Mouse (Mus musculus) G1E-ER4 (cell line): ENCODE data around the gene Mocs1. TPM values are rescaled to one million over a fixed set of nuclear protein-coding genes. Genes with fewer than 3 reads are reported as not detected.

Experiments used
- GATA1 ChIP-seq: IDR thresholded peaks from one replicate; pipeline ENCODE4 v1.8.0; 2012; ENCODE audit warnings: low read length, inconsistent platforms
- polyA plus RNA-seq: library from polyadenylated mRNA; stranded (reverse); fragments of >175 nt; gene quantifications from 2 replicates; pipeline ENCODE4 v1.2.3, GENCODE M21; 2012

The Mocs1 gene
- polyA plus RNA-seq, 1 experiment: 62.7 TPM

- TF ChIP-seq GATA1: no peak
Observed at GRCm38 (mm10) chr17:49427631-49428238, 427 bp upstream of the Mocs1 start.

GRCm38 (mm10) chr17:49428751-49429415 lies 721 bp downstream of the Mocs1 start:
- no peak for TF ChIP-seq GATA1

- TF ChIP-seq GATA1: no peak
Observed at GRCm38 (mm10) chr17:49429471-49430129, 1.4 kb downstream of the Mocs1 start.

- TF ChIP-seq GATA1: no peak
Observed at GRCm38 (mm10) chr17:49430136-49430535, 2.0 kb downstream of the Mocs1 start.

GRCm38 (mm10) chr17:49431176-49431575 lies 3.0 kb downstream of the Mocs1 start:
- no peak for TF ChIP-seq GATA1

GRCm38 (mm10) chr17:49432071-49432711 lies 4.0 kb downstream of the Mocs1 start:
- no peak for TF ChIP-seq GATA1

GRCm38 (mm10) chr17:49433071-49433470 lies 4.9 kb downstream of the Mocs1 start:
- no peak for TF ChIP-seq GATA1

- TF ChIP-seq GATA1: no peak
Observed at GRCm38 (mm10) chr17:49434236-49434635, 6.1 kb downstream of the Mocs1 start.

GRCm38 (mm10) chr17:49435081-49435480 lies 6.9 kb downstream of the Mocs1 start:
- TF ChIP-seq GATA1: peak; percentile 85

GRCm38 (mm10) chr17:49436631-49437030 lies 8.5 kb downstream of the Mocs1 start:
- no peak for TF ChIP-seq GATA1

GRCm38 (mm10) chr17:49438822-49439574 lies 10.8 kb downstream of the Mocs1 start:
- TF ChIP-seq GATA1: peak; percentile 4

GRCm38 (mm10) chr17:49439706-49440105 lies 11.5 kb downstream of the Mocs1 start:
- TF ChIP-seq GATA1: no peak

GRCm38 (mm10) chr17:49440331-49441130 lies 12.4 kb downstream of the Mocs1 start:
- no peak for TF ChIP-seq GATA1

GRCm38 (mm10) chr17:49448570-49449229 lies 20.5 kb downstream of the Mocs1 start:
- TF ChIP-seq GATA1: no peak
